Mouse (Mus musculus) small intestine, adult 2 months (tissue): ENCODE results near the gene Tmem176b. TPM values are rescaled to one million over a fixed set of nuclear protein-coding genes. Genes with fewer than 3 reads are reported as not detected.
A peak's percentile ranks its signal among the peaks of the same experiment; 100 is the strongest.

ENCODE experiments used
- H3K27ac ChIP-seq: fragments of 200-500 bp; 2 replicates; pipeline ENCODE4 v1.5.1; 2012; ENCODE audit warnings: low read depth, low read length, control low read depth, inconsistent platforms; ENCODE audit not compliant: insufficient read depth
- H3K27me3 ChIP-seq: fragments of 200-500 bp; 2 replicates; pipeline ENCODE4 v1.6.1; 2012; ENCODE audit warnings: mild to moderate bottlenecking, moderate library complexity, low read length, inconsistent platforms; ENCODE audit not compliant: control insufficient read depth, insufficient read depth
- H3K36me3 ChIP-seq: fragments of 200-500 bp; 2 replicates; pipeline ENCODE4 v1.6.1; 2012; ENCODE audit warnings: mild to moderate bottlenecking, low read length, control low read depth, inconsistent platforms; ENCODE audit not compliant: control insufficient read depth, insufficient read depth
- H3K4me1 ChIP-seq: fragments of 200-500 bp; 2 replicates; pipeline ENCODE4 v1.6.1; 2012; ENCODE audit warnings: low read length, inconsistent platforms, mixed read lengths; ENCODE audit not compliant: control insufficient read depth, insufficient read depth, insufficient read length
- H3K4me3 ChIP-seq: fragments of 200-500 bp; 2 replicates; pipeline ENCODE4 v1.5.1; 2012; ENCODE audit warnings: low read depth, mild to moderate bottlenecking, control low read depth, inconsistent platforms, low read length, moderate library complexity
- CTCF ChIP-seq: fragments of 200-500 bp; IDR thresholded peaks from 2 replicates; pipeline ENCODE4 v1.5.1; 2012; ENCODE audit warnings: low read depth, mild to moderate bottlenecking, control low read depth, inconsistent platforms, low read length, moderate library complexity, mixed read lengths; ENCODE audit not compliant: insufficient replicate concordance, insufficient read length; ENCODE audit errors: extremely low read depth
- POLR2A ChIP-seq: fragments of 200-500 bp; IDR thresholded peaks from 2 replicates; pipeline ENCODE4 v1.6.1; 2012; ENCODE audit warnings: low read depth, mild to moderate bottlenecking, control low read depth, inconsistent platforms, low read length, moderate library complexity
- WGBS: fragments of 180-500 bp; shearing (Covaris S2); methylation state at CpG from one replicate; pipeline ENCODE4 v1.1.7; 2018; 5-methylcytosine and 5-hydroxymethylcytosine counted together
- polyA plus RNA-seq: library from polyadenylated mRNA; depleted of rRNA; stranded (reverse); fragments of >200 nt; gene quantifications from 2 replicates; pipeline ENCODE4 v1.2.3, GENCODE M21; 2012

Tmem176b gene
- polyA plus RNA-seq, 1 experiment, result 211 TPM

- TF ChIP-seq POLR2A, result no peak; the same call in 1 of the 2 replicates
- TF ChIP-seq CTCF, result no peak
- Histone ChIP-seq H3K4me3 (peak within 1 kb of the TSS; percentile 63), H3K27me3 (no peaks in the 10 kb centered on the region), H3K27ac (peak within 1 kb of the TSS; percentile 96), H3K4me1 (no peaks in the 10 kb centered on the region; the same call in 1 of the 2 replicates), H3K36me3 (peaks cover 34% of the 10 kb centered on the region)
- WGBS, result 2% methylated on average over 7 of the region's 7 CpGs
These were observed 826 bp downstream of the Tmem176b start, which contains the start of gene Tmem176a for GRCm38 (mm10) chr6:48840371-48840969. Gene Tmem176a (plus strand): TSS chr6:48840919.

DNA sequence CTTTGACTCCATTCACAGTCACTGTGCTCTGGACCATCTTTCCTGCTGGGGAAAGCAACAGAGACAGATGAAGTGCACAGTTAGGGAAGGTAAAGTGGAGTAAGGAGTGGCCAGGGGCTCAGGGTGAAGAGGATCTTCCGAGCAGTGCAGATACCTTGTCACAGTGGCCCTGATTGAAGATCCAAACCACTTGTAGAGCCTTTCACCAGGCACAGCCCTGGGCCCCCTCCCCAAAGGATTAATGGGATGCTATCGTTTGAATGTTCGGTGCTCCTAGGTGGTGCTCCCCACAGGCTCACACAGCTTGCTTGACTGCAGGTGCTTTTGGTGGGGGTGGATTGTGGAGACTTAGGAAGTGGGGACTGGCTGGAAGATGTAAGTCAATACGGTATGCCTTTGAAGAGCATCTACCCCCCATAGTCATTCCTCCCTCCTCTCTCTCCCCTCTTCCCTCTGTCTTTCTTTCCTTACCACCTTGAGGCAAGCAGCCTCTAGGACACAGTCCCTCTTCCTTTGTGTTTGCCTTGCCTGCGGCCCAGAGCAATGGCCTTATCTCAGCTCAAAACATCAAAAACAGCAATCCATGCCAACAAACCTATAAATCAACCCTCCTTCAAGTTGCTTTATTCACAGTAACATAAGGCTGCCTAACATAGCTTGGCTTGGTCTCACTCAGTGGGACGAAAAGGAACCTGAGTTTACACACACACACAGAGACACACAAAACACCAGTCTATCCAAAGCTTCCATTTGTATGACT, 2.8 kb downstream of the Tmem176b start:
- 57% methylated on average over 6 of the region's 6 CpGs for WGBS
- H3K27ac ChIP-seq, result peak overlapping the region; percentile 70
- TF ChIP-seq CTCF, result no peak
- no peak for TF ChIP-seq POLR2A
- no peaks in the 10 kb centered on the region; the same call in 1 of the 2 replicates for H3K4me1 ChIP-seq
- peaks cover 40% of the 10 kb centered on the region for H3K36me3 ChIP-seq
- H3K27me3 ChIP-seq, result no peaks in the 10 kb centered on the region
- H3K4me3 ChIP-seq, result peak overlapping the region; percentile 42

- TF ChIP-seq POLR2A (no peak), CTCF (no peak)
- Histone ChIP-seq H3K4me1 (no peaks in the 10 kb centered on the region; the same call in 1 of the 2 replicates), H3K4me3 (peak overlapping the region; percentile 1; the same call in 1 of the 2 replicates), H3K27ac (peak overlapping the region; percentile 70), H3K36me3 (peaks cover 40% of the 10 kb centered on the region), H3K27me3 (no peaks in the 10 kb centered on the region)
- 88% methylated on average over 7 of the region's 7 CpGs for WGBS
These were observed 3.8 kb downstream of the Tmem176b start for GRCm38 (mm10) chr6:48837516-48837915.

DNA sequence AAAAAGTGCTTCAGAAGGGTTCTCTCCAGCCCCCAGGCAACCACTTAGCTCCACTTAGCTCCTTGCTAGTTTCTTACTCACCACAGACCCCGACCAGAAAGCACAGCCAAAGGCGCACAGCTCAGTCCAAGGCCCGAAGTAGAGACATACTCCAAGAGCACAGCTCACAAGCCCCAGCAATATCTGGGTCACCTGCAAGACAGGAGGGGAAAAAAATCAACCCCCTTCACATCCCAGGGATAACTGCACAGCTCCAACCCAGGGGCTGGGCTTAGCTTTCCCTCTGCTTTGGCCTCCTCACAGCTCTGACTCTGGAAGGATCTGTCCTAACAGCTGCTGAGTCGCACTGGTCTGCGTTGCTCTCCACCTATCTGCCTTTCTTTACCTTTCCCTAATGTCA, 5.2 kb downstream of the Tmem176b start:
- H3K36me3 ChIP-seq, result peaks cover 40% of the 10 kb centered on the region
- 87% methylated on average over 5 of the region's 5 CpGs for WGBS
- H3K4me1 ChIP-seq, result no peaks in the 10 kb centered on the region
- H3K27me3 ChIP-seq, result no peaks in the 10 kb centered on the region
- H3K4me3 ChIP-seq, result no peak overlapping the region
- peak overlapping the region; percentile 0; the same call in 1 of the 2 replicates for H3K27ac ChIP-seq
- no peak for TF ChIP-seq CTCF
- TF ChIP-seq POLR2A, result no peak

DNA sequence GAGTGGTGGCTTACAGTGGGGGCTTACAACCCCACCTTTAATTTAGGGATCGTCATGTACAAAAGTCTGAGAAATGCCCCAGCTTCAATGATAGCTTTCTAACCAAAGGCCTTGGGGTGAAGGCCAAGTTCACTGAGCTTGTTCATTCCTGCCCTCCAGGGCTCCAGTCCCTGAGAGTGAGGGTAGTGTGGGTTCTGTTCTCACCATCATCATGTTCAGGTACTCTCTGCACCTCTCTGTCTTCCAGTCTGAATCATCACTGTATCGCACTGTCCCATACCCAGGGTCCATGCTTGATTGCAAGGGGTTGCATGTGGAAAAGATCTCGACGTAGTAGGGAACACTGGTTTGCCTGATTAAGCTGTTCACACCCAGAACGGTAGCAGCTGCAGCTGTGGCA, 6.1 kb downstream of the Tmem176b start:
- 84% methylated on average over 5 of the region's 5 CpGs for WGBS
- H3K27me3 ChIP-seq, result no peaks in the 10 kb centered on the region
- H3K36me3 ChIP-seq, result peaks cover 40% of the 10 kb centered on the region
- TF ChIP-seq POLR2A, result no peak
- TF ChIP-seq CTCF, result no peak
- H3K4me3 ChIP-seq, result no peak overlapping the region
- H3K27ac ChIP-seq, result no peak overlapping the region
- no peaks in the 10 kb centered on the region for H3K4me1 ChIP-seq

DNA sequence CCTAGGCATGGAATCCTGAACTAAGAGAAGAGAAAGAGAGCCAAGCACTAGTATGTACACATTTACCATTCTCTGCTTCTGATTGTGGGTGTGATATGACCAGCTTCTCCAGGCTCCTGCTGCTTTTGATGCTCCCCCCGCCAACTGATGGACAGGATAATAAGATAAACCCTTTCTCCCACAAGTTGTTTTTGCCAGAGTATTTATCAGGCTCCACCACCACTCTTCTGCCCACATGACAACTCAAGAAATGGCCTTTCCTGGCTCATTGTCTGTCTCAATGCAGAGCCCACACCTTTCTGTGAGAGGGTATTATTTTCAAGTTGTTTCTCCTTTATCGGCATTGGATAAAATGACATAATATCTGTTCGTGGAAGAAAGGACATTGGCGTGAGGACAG, 7.8 kb downstream of the Tmem176b start:
- H3K4me3 ChIP-seq, result no peak overlapping the region
- H3K4me1 ChIP-seq, result no peaks in the 10 kb centered on the region
- 96% methylated on average over 4 of the region's 4 CpGs for WGBS
- no peak overlapping the region for H3K27ac ChIP-seq
- H3K36me3 ChIP-seq, result peaks cover 40% of the 10 kb centered on the region
- no peak for TF ChIP-seq POLR2A
- no peak for TF ChIP-seq CTCF
- H3K27me3 ChIP-seq, result no peaks in the 10 kb centered on the region

- 96% methylated on average over 1 of the region's 1 CpGs for WGBS
- TF ChIP-seq POLR2A (no peak), CTCF (no peak)
These were observed 8.9 kb downstream of the Tmem176b start for GRCm38 (mm10) chr6:48832426-48832825.

More at GRCm38 (mm10) chr6:48832426-48832825, 8.9 kb downstream of the Tmem176b start:
- H3K36me3 ChIP-seq, result peaks cover 33% of the 10 kb centered on the region
- no peak overlapping the region for H3K4me3 ChIP-seq
- peak overlapping the region; percentile 45; the same call in 1 of the 2 replicates for H3K27ac ChIP-seq
- no peaks in the 10 kb centered on the region for H3K27me3 ChIP-seq
- no peaks in the 10 kb centered on the region for H3K4me1 ChIP-seq
